Mouse (Mus musculus) naive thymus-derived CD4-positive, alpha-beta T cell, adult 2 months (primary cell): ENCODE results near the gene Eln.

Experiments
- DNase-seq: peaks from one replicate; pipeline ENCODE4 v3.0.0-alpha.2; 2011; ENCODE audit warnings: low read depth

The Eln gene

DNA sequence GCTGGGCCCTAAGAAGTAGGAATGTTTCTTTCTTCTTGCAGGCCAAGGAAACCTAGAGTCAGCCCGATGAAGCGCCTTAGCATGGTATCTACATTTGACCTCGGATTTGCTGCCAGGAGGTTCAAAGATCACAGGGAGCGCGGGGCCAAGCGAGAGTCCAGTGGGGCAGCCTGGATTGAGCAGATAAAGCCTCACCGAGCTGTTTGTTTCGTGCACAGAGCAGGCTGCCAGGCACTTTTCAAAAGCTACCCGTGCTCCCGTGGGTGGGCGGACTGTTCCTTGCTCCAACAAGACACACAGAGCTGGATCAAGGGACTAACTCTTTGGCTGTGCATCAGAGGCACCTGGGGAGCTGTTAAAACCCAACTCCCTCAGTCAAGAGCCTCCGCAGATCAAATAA, 3.1 kb downstream of the Eln start:
- no peak for DNase-seq

DNA sequence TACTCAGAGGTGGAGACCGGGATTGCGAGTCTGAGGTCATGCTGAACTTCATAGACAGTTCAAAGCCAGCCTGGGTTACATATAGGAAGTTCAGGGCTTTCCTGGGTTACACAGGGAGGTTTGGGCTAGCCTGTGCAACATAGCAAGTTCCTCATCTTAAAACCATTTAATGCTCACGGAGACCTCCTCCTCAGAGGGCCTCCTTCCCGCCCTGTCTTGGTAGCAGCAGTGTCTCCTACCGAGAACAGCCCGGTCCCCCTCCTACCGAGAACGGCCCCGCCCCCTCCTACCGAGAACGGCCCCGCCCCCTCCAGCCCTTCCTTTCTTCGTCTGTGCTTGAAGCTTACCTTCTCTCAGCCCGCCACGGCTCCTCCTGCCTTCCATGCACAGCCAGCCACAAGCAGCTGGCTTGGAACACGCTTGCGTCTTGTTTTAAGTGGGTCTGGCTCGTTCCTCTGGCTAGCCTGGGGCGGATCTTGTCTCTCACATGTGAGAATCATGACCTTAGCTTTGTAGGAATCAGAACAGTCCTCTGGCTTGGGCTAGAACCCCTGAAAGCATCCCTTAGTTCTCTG, 4.8 kb downstream of the Eln start:
- DNase-seq: peak; percentile 4

DNA sequence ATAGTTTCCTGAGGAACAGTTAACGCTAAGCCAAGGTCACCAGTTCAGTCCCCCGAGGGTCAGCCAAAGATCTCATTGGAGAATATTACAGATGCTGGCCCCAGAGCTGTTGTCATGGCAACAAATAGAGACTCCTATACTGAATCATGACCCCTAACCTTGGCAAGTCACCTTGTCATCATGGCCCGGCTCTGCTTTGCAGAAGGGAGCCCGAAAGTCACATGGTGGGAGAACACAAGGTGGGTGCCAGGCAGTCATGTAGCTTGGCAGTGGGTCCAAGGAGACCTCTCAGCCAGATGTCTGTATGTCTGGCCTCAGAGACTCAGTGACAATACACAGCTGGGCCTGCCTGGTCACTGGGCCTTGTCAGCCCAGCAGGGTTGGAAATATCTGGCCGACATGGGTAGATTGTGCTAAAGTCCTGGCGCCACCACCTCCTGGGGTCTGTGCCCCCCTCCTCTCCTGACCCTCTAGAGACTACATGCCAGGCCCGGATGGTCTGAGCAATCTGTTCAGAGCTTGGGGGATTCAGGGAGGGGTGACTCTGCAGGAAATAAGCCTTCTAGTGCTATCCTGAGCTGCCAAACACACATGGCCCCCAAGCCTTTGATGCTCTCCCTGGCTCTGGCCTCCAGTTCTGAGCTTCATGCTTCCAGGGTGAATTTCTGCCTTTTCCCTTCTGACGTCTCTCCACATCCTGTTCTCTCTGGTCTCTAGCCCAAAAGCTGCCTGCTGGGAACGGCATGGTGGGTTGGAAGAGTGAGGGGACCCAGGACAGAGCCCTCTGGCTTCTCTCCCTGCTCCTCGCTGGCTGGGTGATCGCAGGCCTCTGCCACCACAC, 6.4 kb downstream of the Eln start:
- DNase-seq: no peak

DNA sequence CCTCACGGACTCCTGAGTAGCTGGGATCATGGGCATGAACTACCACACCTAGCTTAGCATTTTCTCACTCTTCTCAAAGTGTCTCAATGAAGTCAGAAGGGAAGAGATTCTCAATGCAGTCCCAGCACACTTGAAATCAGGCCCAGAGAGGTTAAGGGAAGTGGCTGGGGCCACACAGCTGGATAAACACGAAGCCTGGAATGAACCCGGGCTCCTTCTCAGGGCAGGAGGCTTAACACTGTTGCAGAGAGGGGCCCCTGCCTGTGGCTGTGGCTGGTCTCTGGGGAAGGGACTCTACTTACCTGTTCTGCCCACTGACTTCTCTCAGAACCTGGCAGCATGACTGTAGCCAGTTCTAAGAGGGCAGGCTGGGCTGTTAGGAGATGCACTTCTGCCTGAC, 7.2 kb downstream of the Eln start:
- DNase-seq: no peak

DNA sequence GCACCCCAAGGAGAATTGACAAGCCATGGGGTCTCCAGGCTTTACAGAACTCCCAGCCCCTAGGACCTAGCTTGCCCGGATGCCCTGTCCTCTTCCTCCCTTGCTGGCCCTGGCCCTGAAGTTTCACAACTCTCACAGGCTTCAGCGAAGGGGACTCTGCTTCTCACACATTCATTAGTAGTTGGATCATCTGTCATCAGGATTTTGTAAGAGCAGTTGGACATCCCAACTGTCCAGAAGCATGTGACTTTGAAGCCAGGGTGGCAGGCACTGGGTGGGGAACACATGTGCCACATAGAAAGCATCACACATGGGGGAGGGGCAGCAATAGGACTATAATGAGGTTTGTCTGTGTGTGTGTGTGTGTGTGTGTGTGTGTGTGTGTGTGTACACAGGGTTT, 12.2 kb downstream of the Eln start:
- no peak for DNase-seq

DNA sequence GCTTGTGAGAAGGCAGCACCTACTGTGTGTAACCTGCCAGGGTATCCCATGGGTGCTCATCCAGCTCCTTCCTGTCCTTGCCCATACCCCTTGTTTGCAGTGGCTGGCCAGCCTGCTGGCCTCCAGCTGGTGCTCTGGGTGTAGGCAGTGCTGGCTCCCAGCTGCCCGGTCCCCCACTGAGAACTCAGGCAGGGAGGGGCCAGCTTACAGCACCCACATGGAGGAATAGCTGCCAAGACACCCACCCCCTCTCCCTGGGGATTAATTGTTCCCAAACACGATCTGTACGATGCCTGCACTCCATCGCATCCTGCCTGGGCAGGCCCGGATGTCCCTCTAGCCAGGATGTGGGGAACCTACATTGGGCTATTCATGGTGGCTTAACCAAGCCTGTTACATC, 13.1 kb downstream of the Eln start:
- no peak for DNase-seq

DNA sequence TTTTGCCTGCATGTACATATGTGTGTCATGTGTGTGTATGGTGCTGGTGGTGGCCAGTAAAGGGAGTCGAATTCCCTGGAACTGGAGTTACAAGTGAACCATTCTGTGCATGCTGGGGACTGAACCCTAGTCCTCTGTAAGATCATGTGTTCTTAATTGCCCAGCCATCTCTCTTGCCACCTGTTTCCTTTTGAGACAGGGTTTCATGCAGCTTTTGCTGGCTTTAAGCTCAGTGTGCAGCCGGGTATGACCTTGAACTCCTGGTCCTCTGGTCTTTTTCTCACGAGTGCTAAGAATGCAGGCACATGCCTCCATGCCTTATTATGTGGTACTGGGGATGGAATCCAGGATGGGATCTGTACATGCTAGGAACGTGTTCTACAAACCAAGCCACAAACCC, 13.9 kb downstream of the Eln start:
- no peak for DNase-seq

DNA sequence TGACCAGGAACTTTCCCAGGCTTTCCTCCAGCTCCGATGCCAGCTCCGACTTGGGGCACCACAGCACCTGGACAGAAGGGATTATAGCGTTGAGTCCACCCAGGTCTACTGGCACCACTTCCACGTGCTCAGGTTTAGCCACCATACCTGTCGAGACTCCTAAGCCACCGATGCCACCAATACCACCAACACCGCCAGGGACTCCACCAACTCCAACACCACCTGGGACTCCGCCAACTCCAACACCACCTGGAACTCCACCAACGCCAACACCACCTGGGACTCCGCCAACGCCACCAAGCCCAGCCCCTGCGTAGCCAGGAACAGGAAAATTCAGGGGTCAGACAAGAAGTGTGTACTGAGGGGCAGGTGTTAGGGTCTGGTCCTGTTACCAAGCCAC, 18.0 kb downstream of the Eln start:
- no peak for DNase-seq

DNA sequence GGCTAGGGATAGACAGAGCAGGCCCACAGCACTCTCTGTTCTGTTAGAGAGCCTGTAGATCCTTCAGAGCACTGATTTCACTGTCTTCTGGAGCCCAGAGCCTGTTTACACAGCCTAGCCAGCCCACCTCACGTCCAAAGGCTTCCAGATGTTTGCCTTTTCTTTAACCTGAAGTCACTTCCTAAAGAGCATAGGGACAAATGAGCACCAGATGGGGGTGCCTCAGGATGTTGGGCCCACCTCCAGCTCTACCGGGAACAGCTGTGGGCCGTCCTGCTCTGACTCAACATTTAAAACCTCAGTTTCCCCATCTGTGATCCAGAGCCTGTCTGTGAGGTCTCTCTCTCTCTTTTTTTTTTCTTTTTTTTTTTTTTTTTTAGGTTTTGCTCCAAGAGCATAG, 18.6 kb downstream of the Eln start:
- no peak for DNase-seq

DNA sequence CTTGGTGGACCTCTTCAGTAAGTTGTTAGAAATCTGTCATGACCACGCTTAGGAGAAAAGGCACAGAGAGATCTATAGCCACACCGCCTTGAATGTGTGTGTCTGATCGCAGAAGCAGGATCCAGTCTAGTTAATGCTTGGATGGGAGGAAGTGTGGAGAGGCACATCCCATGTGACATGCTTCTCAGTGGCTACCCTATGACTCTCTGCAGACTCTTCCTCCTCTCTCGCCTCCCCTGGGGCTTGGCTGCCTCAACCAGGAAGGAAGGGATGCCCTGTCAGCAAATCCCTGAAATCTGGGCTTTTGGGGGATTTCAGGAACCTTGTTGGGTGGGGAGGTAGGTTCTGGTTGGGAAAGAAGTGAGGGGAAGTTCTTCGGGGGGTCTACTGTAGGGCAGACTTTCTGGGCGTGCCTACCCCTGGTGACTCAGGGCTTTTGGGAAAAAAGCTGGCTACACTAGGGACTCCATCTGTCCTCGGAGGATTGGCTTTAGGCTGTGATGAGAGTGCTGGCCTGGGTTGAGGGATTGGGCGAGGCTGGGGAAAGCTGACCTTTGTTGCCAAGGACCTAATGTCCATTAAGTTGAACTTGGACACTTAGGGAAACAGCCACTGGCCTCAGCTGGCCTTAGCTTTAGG, 20.0 kb downstream of the Eln start:
- DNase-seq: no peak

DNA sequence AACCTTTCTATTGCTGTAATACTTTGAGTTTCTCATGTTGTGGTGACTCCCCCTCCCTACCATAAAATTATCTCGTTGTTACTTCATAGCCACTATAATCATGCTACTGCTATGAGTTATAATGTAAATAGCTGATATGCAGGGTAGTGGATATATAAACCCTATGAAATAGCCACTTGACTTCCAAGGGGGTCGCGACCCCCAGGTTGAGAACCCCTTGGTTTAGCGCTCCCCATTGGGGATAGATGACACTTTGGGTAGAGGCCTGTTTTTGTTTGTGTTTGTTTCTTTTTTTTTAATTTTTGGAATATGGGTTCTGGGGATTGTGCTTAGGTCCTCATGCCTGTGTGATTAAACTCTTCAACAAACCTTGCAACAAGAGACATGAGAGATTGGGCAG, 21.8 kb downstream of the Eln start:
- no peak for DNase-seq

DNA sequence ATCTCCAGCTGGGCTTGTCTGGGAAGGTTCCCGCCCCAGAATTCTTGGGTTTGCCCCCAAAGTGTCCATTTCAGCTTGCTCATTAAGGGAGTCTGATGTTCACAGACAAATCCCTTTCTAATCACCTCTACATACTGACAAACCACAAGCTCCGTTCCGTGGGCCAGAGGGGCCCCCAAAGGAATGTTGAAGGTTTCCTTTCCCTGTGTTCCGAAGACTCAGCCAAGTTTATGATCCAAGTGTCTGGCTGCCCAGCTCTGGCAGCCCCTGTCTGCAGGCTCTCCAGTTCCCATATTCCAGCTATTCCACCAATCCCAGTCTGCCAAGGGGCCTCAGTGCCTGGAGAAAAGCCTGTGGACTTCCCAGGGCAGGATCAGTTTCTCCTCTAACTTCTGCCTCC, 27.1 kb downstream of the Eln start:
- DNase-seq: no peak

DNA sequence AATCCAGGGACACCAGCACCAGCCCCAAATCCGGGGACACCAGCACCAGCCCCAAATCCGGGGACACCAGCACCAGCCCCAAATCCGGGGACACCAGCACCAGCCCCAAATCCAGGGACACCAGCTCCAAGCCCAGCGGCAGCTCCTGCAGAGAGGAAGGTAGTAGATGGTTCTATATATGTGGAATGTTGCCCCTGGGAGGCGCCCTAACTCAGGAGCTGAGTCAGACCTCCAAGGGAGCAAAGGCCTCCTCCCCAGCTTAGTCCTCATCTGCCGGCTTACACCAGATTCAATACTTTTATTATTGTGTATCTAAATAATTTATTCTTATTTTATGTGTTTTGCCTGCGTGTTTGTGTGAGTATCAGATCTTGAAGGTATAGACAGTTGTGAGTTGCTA, 36.0 kb downstream of the Eln start:
- DNase-seq: no peak

DNA sequence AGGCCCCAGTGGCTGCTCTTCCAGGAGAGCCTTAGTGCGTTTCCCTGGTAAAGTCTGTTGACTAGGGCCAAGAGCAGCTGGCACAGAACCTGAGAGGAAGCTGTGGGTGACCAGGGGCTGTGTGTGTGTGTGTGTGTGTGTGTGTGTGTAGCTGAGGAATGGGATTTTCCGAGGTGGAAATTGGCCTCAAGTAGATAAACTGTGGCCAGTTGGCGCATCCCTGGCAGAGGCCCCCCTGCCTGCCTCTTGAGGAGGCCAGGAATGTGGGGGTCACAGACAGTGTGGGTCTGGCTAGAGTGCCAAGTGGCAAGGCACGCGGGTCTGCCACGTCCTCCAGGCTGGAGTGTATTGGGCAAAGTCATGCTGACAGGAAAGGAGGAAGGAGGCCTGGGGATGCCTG, 37.8 kb downstream of the Eln start:
- no peak for DNase-seq

DNA sequence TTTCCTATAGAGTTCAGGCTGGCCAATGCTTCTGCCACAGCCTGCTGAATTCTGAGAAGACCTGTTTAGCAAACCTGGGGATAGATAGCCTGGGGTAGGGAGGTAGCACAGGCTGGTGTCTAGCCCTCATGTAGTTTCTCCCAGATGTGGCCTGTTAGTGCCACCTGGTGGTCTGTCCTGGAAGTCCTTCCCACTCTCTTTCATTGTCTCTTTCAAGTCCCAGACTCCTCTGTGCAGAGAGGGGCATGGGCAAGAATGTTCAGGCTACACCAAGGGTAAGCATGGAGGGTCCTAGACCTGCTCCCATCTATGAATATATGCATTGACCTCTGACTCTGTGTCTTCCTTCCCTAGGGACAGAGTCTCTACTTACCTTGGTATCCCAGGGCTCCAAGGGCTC, 43.0 kb downstream of the Eln start:
- peak; percentile 90 for DNase-seq

DNA sequence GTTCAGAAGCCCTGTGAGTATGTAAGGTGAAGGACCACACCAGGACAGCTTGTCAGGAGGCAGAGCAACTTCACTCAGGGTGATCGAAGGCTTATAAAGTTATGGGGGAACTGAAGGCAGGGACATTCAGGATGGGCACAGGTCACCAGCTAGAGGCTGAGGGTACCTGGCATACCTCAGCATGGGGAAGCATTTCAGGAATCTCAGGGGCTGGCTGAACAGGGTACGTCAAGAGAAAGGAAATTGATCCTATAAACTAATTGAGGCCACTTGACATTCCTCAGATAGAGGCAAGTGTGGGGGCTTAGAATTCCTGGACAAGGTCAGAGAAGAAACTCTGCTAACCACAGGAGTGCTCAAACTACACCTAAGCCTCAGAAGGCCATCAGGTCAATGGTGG, 51.6 kb downstream of the Eln start:
- no peak for DNase-seq

DNA sequence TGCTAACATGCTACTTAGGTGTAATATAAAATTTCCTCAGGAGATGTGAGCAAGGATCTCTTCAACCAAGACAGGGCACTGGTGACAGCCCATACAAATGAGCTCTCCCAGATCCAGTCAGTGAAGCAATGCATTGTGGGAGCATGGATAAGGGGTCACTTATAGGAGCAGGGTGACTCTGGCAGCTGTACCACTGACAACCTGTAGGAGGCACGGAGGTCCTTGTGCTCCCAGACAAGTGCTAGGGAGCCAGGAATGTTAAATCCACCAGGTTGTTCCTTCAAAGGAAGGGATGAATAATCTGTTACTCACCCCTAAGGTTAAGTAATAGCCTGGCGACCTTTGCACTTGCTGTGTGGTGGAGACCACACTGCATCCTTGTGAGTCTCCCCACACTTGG, 52.0 kb downstream of the Eln start:
- DNase-seq: no peak

DNA sequence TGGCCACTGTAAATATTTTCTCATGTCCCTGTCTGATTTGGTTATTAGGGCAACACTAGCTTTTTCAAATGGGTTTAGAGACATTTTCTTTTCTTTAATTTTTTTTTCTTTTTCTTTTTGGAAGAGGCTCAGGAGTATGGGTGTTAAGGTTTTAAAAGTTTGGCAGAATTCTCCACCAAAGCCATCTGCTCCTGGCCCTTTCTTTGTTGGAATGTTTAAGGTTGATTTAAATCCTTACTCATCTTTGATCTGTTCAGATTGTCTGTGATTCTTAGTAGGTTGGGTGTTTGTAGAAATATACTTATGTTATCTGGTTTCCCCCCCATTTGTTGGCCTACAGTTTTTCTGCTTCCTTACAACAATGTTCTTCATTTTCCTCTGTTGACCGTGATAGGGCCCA, 54.4 kb downstream of the Eln start:
- no peak for DNase-seq

DNA sequence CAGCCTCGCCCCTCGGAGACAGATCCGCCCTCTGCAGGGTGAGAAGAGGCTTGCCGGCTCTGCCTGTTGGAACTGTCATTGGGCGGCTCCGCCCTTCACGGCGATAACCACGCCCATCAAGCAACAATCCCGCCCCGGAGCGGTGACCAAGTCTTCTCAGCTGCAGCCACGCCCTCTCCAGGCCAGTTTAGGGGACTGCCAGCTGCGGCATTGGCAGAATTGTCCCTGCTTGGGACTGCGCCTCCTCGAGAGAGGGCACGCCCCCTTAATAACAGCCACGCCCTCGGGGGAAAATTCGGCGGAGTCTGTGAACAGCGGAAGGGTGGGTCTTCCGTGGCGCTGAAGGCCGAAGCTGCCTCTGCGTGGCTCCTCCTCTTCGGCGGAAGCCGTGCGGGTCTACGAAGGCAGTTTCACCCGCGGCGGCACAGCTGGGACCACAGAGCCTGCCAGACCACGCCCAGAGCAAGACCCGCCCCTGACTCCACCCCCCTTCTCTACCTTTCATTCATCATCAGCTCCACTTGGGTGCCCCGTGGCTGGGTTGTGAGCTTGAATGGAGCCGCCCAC, 58.3 kb downstream of the Eln start:
- peak; percentile 100 for DNase-seq

DNA sequence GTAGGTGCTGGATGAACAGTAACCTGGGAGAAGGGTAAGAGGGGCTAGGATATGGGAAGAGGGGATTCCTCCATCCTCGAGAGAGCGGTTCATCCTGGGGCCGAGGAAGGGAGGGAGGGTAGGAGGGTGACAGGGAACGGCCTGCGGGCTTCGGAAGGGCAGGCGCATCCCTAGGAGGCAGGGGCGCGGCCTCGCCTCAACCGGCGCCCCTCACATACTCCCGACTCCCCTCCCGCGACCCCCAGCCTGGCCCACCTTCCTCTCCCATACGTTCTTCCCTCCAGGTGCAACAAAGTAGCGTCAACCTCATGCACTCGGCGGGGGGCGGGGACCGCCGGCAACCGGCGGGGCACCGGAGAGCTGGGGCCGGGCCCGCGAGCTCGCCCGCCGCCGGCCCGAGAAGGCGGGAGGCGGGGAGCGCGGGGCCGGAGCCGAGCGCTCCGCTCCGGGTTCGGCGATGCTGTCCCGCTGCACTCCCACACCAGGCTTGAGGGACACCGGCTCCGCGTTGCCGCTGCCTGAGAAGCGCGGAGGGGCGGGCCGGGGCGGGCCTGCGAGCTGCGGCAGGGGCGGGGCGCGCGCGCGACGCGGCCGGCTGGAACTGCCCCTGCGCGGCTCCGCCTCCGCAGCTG, 58.9 kb downstream of the Eln start, which contains the start of gene Limk1:
TSS of gene Limk1 (minus strand) at position 513 of the 632 bp plus-strand sequence.
- no peak for DNase-seq

DNA sequence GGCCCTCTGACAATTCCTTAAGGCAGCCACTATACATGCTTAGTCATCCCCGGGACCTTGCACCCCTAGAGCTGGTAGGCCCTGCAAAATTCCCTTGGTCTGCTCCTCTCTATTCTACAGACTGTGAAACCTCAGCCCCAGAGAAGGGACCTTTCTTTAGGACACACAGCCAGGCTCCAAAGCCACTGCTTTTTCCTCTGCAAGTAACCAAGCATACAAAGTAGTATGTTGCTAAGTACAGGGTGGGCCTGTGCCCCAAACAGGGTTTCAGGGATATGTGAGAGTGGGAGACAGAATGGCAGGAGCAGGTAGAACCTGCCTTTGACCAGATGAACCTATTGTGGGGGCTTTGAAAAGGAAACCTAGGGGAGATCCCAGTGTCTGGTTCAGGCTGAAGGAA, 59.9 kb downstream of the Eln start:
- DNase-seq: no peak

DNA sequence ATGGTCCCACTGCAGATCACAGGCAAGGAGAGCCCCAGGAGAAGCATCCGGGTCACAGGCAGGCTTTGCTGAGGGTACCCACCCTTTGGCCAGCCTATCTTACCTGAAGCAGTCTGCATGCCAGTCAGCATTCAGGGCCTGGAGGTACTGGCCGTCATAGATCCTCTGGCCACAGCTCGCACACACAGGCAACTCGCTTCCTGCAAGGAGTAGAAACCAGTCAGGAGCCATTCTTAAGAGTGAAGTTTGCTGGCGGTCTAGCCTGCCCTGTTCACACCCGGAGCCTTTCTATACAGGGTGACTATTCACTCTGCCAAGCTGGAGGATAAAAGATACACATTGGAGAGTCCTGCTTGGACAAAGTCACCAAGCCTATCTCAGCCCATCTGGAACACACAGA, 60.6 kb downstream of the Eln start:
- no peak for DNase-seq

DNA sequence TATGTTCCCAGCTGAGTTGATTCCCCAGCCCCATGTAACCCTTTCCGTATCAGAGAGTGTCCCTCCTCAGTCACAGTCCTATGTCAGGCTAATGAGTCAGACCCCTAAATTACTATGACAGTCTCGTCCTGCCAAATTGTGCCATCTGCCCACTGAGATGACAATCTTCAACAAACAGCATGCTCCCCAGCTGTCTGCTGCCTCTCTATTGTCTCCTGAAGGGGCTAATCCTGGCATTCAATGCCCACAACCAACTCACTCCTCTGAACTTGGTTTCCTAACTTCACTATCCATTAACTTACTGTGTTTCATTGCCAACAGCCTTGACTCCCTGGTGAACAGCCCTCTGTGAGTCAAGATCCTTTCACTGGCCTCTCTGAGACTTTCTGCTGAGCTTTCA, 62.7 kb downstream of the Eln start:
- DNase-seq: no peak
